In the genomic region with DNA sequence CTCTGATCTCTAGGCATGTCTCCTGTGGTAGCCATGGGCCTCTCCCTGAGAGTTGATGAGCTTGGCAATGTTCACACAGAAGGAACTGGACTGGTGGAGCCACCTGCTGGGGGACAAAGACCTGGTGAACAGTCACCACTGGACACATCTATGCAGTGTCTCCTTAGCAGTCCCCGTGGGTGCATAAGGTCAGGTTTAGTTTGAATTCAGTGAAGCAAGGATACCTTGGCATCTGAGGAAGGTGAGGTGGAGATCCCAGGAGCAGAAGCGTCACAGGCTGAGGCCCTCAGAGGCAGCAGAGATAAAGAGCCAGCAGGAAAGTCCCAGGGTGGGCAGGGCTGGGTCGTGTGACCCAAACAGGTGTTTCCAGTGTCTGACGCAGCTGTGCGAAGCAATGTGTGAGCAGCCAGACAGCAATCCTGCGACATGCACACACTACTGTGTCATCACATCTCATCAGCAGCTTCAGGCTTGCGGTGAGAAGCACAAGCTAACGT, we compare ENCODE assay signal across 9 mouse cellular contexts. TPM values are rescaled to one million over a fixed set of nuclear protein-coding genes. Genes with fewer than 3 reads are reported as not detected.
DNase-seq lines count a peak whose midpoint lies in the region; ATAC-seq and TF ChIP-seq lines count a peak whose summit lies in the region.
"Had no signal": no experiment of that assay in that cellular context is flagged by ENCODE, and none has a peak within 500 bp of the region (broad histone marks: within the 10 kb centered on the region; RNA-seq: fewer than 3 reads in every experiment).

A gene (minus strand): TSS at position 303 of the 497 bp plus-strand sequence.

- H3K4me2 ChIP-seq in limb, embryonic 15.5 days = no peak within 1 kb of the TSS

- H3K4me3 ChIP-seq in limb, embryonic 15.5 days = no peak within 1 kb of the TSS
- peak within 1 kb of the TSS; percentile 18; the same call in 1 of the 2 replicates for H3K4me3 ChIP-seq in small intestine, adult 2 months (ENCODE audit: low read depth, low read length)

- TF ChIP-seq CTCF in small intestine, adult 2 months (IDR thresholded peaks at IDR 0.05; ENCODE audit: extremely low read depth, insufficient read length, insufficient replicate concordance, low read depth, low read length) = peak; percentile 74; the same call in 1 of the 2 replicates

- H3K9ac ChIP-seq in limb, embryonic 15.5 days = no peak within 1 kb of the TSS

- peaks cover 7% of the 10 kb centered on the region for H3K27me3 ChIP-seq in limb, embryonic 15.5 days
- H3K27me3 ChIP-seq in small intestine, adult 2 months (ENCODE audit: control insufficient read depth, insufficient read depth, low read length) = no peaks in the 10 kb centered on the region; the same call in 1 of the 2 replicates

- ATAC-seq in granulocyte monocyte progenitor cell, adult 5-6 weeks (replicated peaks; ENCODE audit: poor library complexity, severe bottlenecking) = peak; percentile 39
- ATAC-seq in limb, embryonic 15.5 days (ENCODE audit: insufficient number of reproducible peaks, low FRiP score, low TSS enrichment, low read depth) = no peak

- WGBS in limb, embryonic 15.5 days = 57% methylated on average over 8 of the region's 8 CpGs
- 23% methylated on average over 8 of the region's 8 CpGs for WGBS in small intestine, adult 2 months

- TF ChIP-seq POLR2A in small intestine, adult 2 months (IDR thresholded peaks at IDR 0.05; ENCODE audit: low read depth, low read length) = no peak

- H3K36me3 ChIP-seq in limb, embryonic 15.5 days = no peaks in the 10 kb centered on the region
- no peaks in the 10 kb centered on the region for H3K36me3 ChIP-seq in small intestine, adult 2 months (ENCODE audit: control insufficient read depth, insufficient read depth, low read length)
- H3K36me3 ChIP-seq: G1E had no signal

- DNase-seq in gastrocnemius, adult 18-20 months (ENCODE audit: low spot score) = peak; percentile 32
- DNase-seq in gastrocnemius, postnatal 25 days = no peak
- peak; percentile 57 for DNase-seq in right cerebral cortex, postnatal 14 days
- no peak for DNase-seq in right cerebral cortex, adult 2 months (ENCODE audit: low spot score in 2 of 2)
- DNase-seq in frontal cortex, postnatal 25 days (ENCODE audit: low spot score in 2 of 2) = no peak

- H3K27ac ChIP-seq in limb, embryonic 15.5 days = 0 out of 2 replicates have a peak within 1 kb of the TSS, but pooled peaks have one; percentile 29
- H3K27ac ChIP-seq in small intestine, adult 2 months (ENCODE audit: insufficient read depth, low read depth, low read length) = no peak within 1 kb of the TSS

- H3K4me1 ChIP-seq in limb, embryonic 15.5 days = no peaks in the 10 kb centered on the region
- peaks cover 2% of the 10 kb centered on the region for H3K4me1 ChIP-seq in small intestine, adult 2 months (ENCODE audit: control insufficient read depth, insufficient read depth, insufficient read length, low read length)

- H3K9me3 ChIP-seq in limb, embryonic 15.5 days = no peaks in the 10 kb centered on the region
- H3K9me3 ChIP-seq: G1E had no signal

RNA-seq across cellular contexts. Expression of the gene that starts here (rescaled TPM):
- total RNA-seq in gastrocnemius, adult 18-20 months (2021) = not detected
- total RNA-seq in gastrocnemius, postnatal 25 days (2021) = not detected
- total RNA-seq in granulocyte monocyte progenitor cell, adult 5-6 weeks (2014; fragmentation: Nextera tagmentation) = 0.15 TPM in 1 of 2 replicates, not detected in the other
- not detected in 2 replicates for total RNA-seq in granulocyte monocyte progenitor cell, adult 5-6 weeks (2017)
- polyA plus RNA-seq in limb, embryonic 15.5 days (2015; fragmentation: Nextera tagmentation; extraction: Ambion mirVana) = 6.7 and 7.0 TPM in 2 replicates
- 6.5 and 14.2 TPM in 2 replicates for polyA plus RNA-seq in small intestine, adult 2 months (2012; rRNA removed)
- polyA plus RNA-seq: G1E had no signal

Comparison
In these comparisons a context has a peak if more than half of its experiments do, and no peak if none do; other contexts are left out.
1. Peak in DNase-seq in gastrocnemius, adult 18-20 months; RNA of the gene not detected or under 1 TPM.
2. Peak in ATAC-seq in granulocyte monocyte progenitor cell, adult 5-6 weeks; RNA of the gene not detected or under 1 TPM.